14 mouse cellular contexts compared by ENCODE assay signal in genomic region chr5:130109348-130109747, GRCm38 (mm10).
"Had no signal": no experiment of that assay in that cellular context is flagged by ENCODE, and none has a peak within 500 bp of the region (broad histone marks: within the 10 kb centered on the region; RNA-seq: fewer than 3 reads in every experiment).

No protein-coding gene starts in this region.

- H3K9ac ChIP-seq: kidney, embryonic 15.5 days; limb, embryonic 13.5 days; liver, embryonic 12.5 days; lung, embryonic 14.5 days; midbrain, embryonic 12.5 days had no signal

- H3K27me3 ChIP-seq: kidney, embryonic 15.5 days; limb, embryonic 13.5 days; liver, embryonic 12.5 days; midbrain, embryonic 12.5 days had no signal

- H3K4me1 ChIP-seq: kidney, embryonic 15.5 days; liver, embryonic 12.5 days; midbrain, embryonic 12.5 days had no signal

- H3K27ac ChIP-seq: kidney, embryonic 15.5 days; liver, embryonic 12.5 days; midbrain, embryonic 12.5 days had no signal

- DNase-seq: kidney, adult 2 months; kidney, postnatal 14 days; layer of hippocampus, postnatal 36 days; lung, embryonic 14.5 days; lung, postnatal 10 days; lung, postnatal 4 days; right cerebral cortex, postnatal 14 days; thymus, postnatal 36 days had no signal

- H3K9me3 ChIP-seq: kidney, embryonic 15.5 days; limb, embryonic 13.5 days; liver, embryonic 12.5 days; megakaryocyte, embryonic 14.5 days; midbrain, embryonic 12.5 days had no signal

- H3K4me2 ChIP-seq: kidney, embryonic 15.5 days; limb, embryonic 13.5 days; liver, embryonic 12.5 days; lung, embryonic 14.5 days; midbrain, embryonic 12.5 days had no signal

- ATAC-seq: liver, embryonic 12.5 days; midbrain, embryonic 16.5 days had no signal

- H3K4me3 ChIP-seq: kidney, embryonic 15.5 days; limb, embryonic 13.5 days; liver, embryonic 12.5 days; megakaryocyte, embryonic 14.5 days; midbrain, embryonic 12.5 days had no signal
